Mouse (Mus musculus) adipocyte (in vitro differentiated cells): ENCODE measurements around the gene 4932438A13Rik.

ENCODE experiments used
- DNase-seq: peaks from one replicate; pipeline ENCODE4 v3.0.0-alpha.2; 2016; ENCODE audit warnings: low spot score

4932438A13Rik gene

DNA sequence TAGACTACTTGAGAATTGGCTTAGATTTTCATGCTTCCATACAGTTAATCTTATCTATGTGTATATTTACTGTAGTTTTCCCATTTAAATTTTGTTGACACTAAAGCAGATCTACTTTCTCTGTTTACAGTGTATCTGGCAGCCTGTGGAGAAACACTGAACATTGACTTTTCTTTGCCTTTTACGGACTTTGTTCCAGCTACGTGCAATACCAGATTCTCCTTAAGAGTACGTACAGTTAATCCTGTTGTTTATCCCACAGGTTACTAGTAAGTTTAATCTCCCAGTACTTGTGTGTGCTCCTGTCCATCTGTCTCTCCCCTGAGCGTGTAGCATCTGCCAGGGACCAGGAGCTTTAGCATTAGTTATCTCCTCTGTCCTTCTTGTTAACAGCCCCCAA is 55.4 kb downstream of the 4932438A13Rik start:
- no peak for DNase-seq

DNA sequence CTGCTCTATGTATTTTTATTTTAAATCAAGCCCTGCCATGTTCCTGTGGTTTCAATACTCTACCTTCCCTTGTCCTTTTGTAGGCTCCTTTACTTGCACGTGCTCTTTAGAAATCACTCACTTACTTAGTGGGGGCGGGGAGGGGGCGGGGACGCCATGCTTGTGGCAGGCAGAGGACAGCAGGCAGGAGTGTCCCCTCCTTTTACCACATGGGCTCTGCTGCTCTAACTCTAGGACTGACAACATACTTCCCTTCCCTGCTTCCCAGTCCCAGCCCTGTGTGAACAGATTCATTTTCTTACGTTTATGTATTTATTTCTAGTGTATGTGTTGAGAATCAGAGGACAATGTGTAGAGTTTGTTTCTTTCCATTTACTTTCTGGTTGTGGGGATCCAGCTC is 78.7 kb downstream of the 4932438A13Rik start:
- DNase-seq: no peak

- DNase-seq: peak; percentile 85
Measured at GRCm38 (mm10) chr3:36942108-36942507, 79.2 kb downstream of the 4932438A13Rik start.

DNA sequence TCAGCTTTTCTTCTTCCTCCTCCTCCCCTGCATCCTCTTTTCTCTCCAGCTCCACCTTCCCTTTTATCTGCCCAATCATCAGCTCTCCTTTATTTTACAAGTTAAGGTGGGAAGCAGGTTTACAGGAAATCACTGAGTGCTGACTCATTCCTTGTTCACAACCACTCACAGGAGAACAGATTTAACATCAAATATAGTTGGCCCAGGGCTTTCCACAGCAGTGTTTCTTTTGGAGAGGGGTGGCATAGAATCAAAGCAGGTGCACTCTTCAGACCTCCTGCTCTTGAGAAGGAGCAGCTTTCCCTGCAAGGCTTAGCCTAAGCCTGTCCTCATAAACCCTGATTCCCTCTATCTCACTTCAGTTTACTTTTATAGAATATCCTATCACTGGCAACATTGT is 80.8 kb downstream of the 4932438A13Rik start:
- no peak for DNase-seq

GRCm38 (mm10) chr3:37037979-37038378 is 175.1 kb downstream of the 4932438A13Rik start:
- peak; percentile 40 for DNase-seq

- no peak for DNase-seq
Measured at GRCm38 (mm10) chr3:37039811-37040210, 176.9 kb downstream of the 4932438A13Rik start.

DNA sequence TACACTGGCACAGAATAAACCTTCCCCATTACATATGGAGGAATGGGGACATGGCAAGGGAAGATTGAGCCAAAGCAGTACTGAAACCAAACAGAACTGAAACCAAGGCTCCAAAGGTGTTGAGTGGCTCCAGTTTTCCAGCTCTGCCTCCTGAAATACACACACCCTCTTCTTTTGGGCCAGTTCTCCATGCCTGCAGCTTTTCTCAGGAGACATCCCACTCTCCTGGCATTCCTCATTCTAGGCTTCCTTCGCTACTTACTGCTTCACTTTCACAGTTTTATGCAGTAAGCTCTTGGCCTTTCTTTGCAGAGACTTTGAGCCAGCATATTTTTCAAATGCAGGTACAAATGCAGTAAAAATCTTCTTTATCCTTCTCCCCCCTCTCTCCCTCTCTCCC is 188.6 kb downstream of the 4932438A13Rik start:
- DNase-seq: no peak

DNA sequence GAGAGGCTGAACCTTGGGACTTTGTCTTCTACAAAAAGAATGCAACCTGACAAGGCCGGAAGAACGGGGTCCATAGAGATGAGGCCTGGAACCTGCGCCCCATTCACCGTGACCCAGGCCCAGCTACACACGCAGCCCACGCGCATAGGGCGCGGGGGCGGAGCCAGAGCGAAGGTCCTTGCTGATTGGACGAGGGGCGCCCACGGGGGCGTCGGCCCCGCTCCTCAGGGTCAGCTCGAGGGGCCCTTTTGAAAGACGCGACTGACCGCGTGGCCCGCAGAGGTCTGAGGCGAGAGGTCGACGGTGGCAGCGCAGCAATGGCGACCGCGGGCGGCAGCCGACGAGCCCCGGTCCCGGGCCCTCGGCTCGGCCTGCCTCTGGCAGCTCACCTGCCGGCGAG is 200.5 kb downstream of the 4932438A13Rik start, which contains the start of gene Adad1:
Gene Adad1, plus strand, starts transcription at position 122 of the 400 bp plus-strand sequence.
- no peak for DNase-seq

GRCm38 (mm10) chr3:37073211-37073610 is 210.3 kb downstream of the 4932438A13Rik start:
- no peak for DNase-seq

- no peak for DNase-seq
Measured at GRCm38 (mm10) chr3:37084860-37085259, 222.0 kb downstream of the 4932438A13Rik start.

DNA sequence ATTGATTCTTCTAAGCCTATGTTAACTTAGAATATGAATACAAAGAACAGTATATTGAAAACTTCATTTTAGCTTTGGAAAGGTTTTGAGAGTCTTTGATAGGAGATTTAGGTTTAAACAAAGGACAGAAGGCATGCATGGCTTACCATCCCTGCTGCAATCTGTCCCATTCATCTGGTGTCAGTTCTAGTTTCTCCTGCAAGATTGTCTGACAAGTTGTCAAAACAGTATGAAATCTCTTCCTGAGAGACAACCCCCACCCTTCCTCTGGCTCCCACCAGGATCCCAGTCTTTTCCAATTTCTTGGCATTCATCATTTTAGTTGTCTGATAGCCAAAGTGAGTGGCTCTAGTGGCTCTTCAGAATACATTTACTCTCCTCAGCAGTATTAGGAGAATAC is 227.8 kb downstream of the 4932438A13Rik start:
- DNase-seq: no peak
